Mouse (Mus musculus): ENCODE measurements around the gene Tnfrsf14.

GRCm38 (mm10) chr4:154940156-154940555 lies 11.8 kb upstream of the Tnfrsf14 start:
- no peak for TF ChIP-seq POLR2A (IDR thresholded peaks at IDR 0.05; ENCODE audit: low read depth, low read length)
- TF ChIP-seq CTCF (IDR thresholded peaks at IDR 0.05; ENCODE audit: borderline replicate concordance, insufficient read depth, low read length) = no peak

Measured in embryonic fibroblast, embryonic 13.5 days (primary cell).